Mouse (Mus musculus): ENCODE measurements around the gene Krtap17-1. TPM values are rescaled to one million over a fixed set of nuclear protein-coding genes. Genes with fewer than 3 reads are reported as not detected.

The Krtap17-1 gene
- polyA plus RNA-seq, 1 experiment from 2014 or later, result not detected

DNA sequence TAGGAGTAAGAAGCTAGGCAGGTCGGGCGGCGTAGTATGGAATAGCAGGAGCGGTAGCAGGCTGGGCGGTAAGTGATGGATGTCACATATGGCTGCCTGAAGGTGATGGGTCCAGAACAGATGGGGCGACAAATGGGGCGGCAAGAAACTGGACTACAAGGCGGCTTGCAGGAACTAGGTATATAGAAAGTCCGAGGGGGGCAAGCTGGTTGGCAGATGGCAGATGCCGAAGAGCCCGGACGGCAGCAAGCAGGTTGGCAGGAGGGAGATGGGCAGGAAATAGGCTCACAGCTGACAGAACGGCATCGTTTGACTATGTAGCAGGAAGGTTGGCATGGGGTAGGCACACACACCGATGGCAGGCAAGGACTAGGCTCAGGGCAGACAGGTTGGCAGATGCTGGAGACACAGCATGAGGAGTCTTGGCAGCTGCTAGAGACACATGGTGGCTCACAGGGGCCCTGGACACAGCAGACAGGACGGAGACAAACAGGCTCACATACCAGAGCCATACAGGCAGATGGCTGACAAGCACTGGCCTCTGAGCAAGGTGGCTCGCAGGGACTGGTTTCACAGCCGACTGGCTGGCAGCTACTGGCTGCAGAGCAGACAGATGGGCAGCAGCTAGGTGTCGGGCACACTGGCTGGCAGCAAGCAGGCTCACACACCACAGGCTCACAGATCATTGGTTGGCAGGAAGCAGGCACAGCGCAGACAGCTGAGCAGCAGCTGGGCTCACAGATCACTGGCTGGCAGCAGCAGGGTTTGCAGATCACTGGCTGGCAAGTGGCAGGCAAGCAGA lies 8.3 kb downstream of the Krtap17-1 start:
- H3K9ac ChIP-seq (ENCODE audit: low read depth, low read length), result no peak overlapping the region
- WGBS, result 75% methylated on average over 20 of the region's 20 CpGs
- H3K36me3 ChIP-seq (ENCODE audit: control insufficient read depth, insufficient read depth, low read length), result no peaks in the 10 kb centered on the region
- ATAC-seq (ENCODE audit: low FRiP score, low TSS enrichment), result no peak
- H3K4me3 ChIP-seq (ENCODE audit: low read length), result no peak overlapping the region
- H3K4me1 ChIP-seq (ENCODE audit: control insufficient read depth, insufficient read depth, low read length), result no peaks in the 10 kb centered on the region
- no peaks in the 10 kb centered on the region; the same call in none of the 2 replicates for H3K27me3 ChIP-seq (ENCODE audit: control insufficient read depth, insufficient read depth, low read length)
- H3K9me3 ChIP-seq (ENCODE audit: control insufficient read depth, low read length), result no peaks in the 10 kb centered on the region
- H3K27ac ChIP-seq (ENCODE audit: low read depth, low read length), result no peak overlapping the region
- no peak overlapping the region for H3K4me2 ChIP-seq (replicated peaks; ENCODE audit: low read depth, low read length)

DNA sequence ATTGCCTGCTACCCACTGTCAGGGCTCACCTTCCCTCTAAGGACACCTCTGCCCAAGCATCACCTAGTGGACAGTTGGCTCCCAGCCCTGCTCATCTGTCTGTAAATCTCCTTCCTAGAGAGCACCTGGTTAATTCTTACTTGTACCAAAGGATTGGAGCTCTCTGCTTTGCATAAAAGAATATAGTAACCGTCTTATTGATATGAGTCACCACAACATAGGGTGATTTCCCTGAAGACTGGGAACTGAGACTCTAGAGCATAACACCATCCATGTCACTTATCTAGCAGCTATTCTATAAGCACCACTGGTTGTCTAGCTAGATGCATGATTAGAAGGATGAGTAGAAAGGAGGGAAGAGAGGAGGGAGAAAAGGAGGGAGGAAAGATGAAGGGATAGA lies 10.4 kb downstream of the Krtap17-1 start:
- WGBS, result 90% methylated on average over 1 of the region's 1 CpGs
- no peak overlapping the region for H3K27ac ChIP-seq (ENCODE audit: low read depth, low read length)
- no peak for ATAC-seq (ENCODE audit: low FRiP score, low TSS enrichment)
- H3K9me3 ChIP-seq (ENCODE audit: control insufficient read depth, low read length), result no peaks in the 10 kb centered on the region
- no peak overlapping the region for H3K9ac ChIP-seq (ENCODE audit: low read depth, low read length)
- no peak overlapping the region for H3K4me2 ChIP-seq (replicated peaks; ENCODE audit: low read depth, low read length)
- H3K4me1 ChIP-seq (ENCODE audit: control insufficient read depth, insufficient read depth, low read length), result no peaks in the 10 kb centered on the region
- no peaks in the 10 kb centered on the region for H3K36me3 ChIP-seq (ENCODE audit: control insufficient read depth, insufficient read depth, low read length)
- no peak overlapping the region for H3K4me3 ChIP-seq (ENCODE audit: low read length)
- H3K27me3 ChIP-seq (ENCODE audit: control insufficient read depth, insufficient read depth, low read length), result no peaks in the 10 kb centered on the region; the same call in none of the 2 replicates

DNA sequence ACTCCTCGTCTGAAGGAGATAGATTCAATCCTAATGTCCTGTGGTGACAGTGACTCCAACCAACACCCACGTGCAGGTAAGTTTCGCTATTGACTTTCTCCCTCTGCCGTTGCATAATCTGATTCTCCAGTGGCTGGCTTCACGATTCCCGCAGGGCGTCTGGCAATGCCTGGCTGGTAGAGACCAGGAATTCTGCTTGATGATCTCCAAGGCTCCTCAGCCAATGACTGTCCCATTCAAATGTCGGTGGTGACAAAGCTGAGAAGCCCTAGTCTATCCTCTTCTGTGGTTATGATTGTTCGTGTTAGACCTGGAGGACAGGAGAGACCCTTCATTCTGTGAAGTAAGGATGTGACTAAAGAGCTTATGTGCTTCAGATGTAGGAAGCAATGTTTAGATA lies 11.1 kb downstream of the Krtap17-1 start:
- no peak for ATAC-seq (ENCODE audit: low FRiP score, low TSS enrichment)
- Histone ChIP-seq H3K27me3 (ENCODE audit: control insufficient read depth, insufficient read depth, low read length) (no peaks in the 10 kb centered on the region; the same call in none of the 2 replicates), H3K36me3 (ENCODE audit: control insufficient read depth, insufficient read depth, low read length) (no peaks in the 10 kb centered on the region), H3K4me1 (ENCODE audit: control insufficient read depth, insufficient read depth, low read length) (no peaks in the 10 kb centered on the region), H3K9ac (ENCODE audit: low read depth, low read length) (no peak overlapping the region), H3K4me2 (replicated peaks; ENCODE audit: low read depth, low read length) (no peak overlapping the region), H3K27ac (ENCODE audit: low read depth, low read length) (no peak overlapping the region), H3K4me3 (ENCODE audit: low read length) (no peak overlapping the region), H3K9me3 (ENCODE audit: control insufficient read depth, low read length) (no peaks in the 10 kb centered on the region)
- 87% methylated on average over 9 of the region's 9 CpGs for WGBS

DNA sequence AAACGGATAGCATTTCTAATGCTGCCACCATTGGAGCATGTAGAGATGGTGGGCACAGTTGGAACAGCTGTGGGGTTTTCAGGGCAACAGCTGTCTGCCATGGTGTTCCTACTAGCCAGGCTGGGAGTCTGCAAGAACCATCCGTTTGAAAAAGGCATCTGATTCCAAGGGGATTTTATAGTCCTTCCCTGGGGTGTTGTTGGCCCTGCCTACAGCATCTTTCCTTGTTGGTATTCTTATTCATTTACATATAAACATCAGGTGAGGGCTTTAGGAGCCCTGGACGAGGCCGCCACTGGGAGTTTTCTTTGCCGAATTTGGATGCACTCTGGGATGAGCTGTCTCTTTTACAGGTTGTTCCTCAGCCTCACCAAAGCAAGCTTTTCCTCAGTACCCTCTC lies 14.8 kb downstream of the Krtap17-1 start, which contains the start of gene Krtap29-1:
Krtap29-1 (minus strand) TSS at position 101 of the 400 bp plus-strand sequence.
- Histone ChIP-seq H3K4me3 (ENCODE audit: low read length) (no peak within 1 kb of the TSS), H3K9me3 (ENCODE audit: control insufficient read depth, low read length) (no peaks in the 10 kb centered on the region), H3K27me3 (ENCODE audit: control insufficient read depth, insufficient read depth, low read length) (no peaks in the 10 kb centered on the region), H3K27ac (ENCODE audit: low read depth, low read length) (no peak within 1 kb of the TSS), H3K36me3 (ENCODE audit: control insufficient read depth, insufficient read depth, low read length) (no peaks in the 10 kb centered on the region), H3K4me1 (ENCODE audit: control insufficient read depth, insufficient read depth, low read length) (no peaks in the 10 kb centered on the region), H3K9ac (ENCODE audit: low read depth, low read length) (no peak within 1 kb of the TSS), H3K4me2 (replicated peaks; ENCODE audit: low read depth, low read length) (no peak within 1 kb of the TSS)
- no peak for ATAC-seq (ENCODE audit: low FRiP score, low TSS enrichment)
- WGBS, result 66% methylated on average over 5 of the region's 5 CpGs

DNA sequence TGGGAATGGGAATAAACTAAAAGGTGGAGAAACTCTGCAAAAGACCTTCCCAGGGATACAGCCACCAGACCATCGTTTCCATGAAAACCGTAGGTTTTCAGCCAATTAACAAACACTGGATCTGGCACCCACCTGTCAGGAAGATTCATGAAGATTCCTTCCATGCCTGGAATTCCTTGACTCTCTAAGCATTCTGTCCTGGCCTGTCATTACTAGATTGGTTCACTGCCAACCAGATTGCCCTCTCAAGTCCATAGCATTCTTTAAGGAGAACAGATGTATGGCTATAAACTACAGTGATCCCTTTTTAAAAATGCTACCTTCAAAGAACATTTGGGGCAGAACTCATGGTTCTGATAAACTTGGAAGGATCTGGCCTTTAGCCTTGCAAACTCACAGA lies 27.8 kb downstream of the Krtap17-1 start:
- H3K9ac ChIP-seq (ENCODE audit: low read depth, low read length), result no peak overlapping the region

DNA sequence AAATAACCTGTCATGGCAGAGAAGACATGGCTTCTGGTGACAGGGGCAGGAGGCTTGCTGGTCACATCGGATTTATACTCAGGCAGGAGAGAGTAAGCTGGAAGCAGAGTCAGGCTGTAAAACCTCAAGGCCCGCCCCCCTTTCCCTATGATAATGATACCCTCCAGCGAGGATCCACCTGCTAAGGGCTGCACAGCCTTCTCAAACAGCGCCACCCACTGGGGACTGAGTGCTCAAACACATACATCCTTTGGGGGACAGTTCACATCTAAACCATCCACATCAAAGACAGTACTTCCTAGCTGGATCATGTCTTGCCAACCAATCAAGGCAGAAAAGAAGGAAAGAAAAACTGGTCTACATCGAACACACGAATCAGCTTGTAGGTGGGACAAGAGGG lies 29.6 kb downstream of the Krtap17-1 start:
- ATAC-seq (ENCODE audit: low FRiP score, low TSS enrichment), result no peak

More for the DNA sequence above, 27.8 kb downstream of the Krtap17-1 start:
- no peak for ATAC-seq (ENCODE audit: low FRiP score, low TSS enrichment)
- H3K4me3 ChIP-seq (ENCODE audit: low read length), result no peak overlapping the region
- H3K9me3 ChIP-seq (ENCODE audit: control insufficient read depth, low read length), result no peaks in the 10 kb centered on the region
- no peak overlapping the region for H3K27ac ChIP-seq (ENCODE audit: low read depth, low read length)
- 67% methylated on average over 2 of the region's 2 CpGs for WGBS
- H3K27me3 ChIP-seq (ENCODE audit: control insufficient read depth, insufficient read depth, low read length), result no peaks in the 10 kb centered on the region
- no peaks in the 10 kb centered on the region for H3K36me3 ChIP-seq (ENCODE audit: control insufficient read depth, insufficient read depth, low read length)
- no peak overlapping the region for H3K4me2 ChIP-seq (replicated peaks; ENCODE audit: low read depth, low read length)
- no peaks in the 10 kb centered on the region for H3K4me1 ChIP-seq (ENCODE audit: control insufficient read depth, insufficient read depth, low read length)

DNA sequence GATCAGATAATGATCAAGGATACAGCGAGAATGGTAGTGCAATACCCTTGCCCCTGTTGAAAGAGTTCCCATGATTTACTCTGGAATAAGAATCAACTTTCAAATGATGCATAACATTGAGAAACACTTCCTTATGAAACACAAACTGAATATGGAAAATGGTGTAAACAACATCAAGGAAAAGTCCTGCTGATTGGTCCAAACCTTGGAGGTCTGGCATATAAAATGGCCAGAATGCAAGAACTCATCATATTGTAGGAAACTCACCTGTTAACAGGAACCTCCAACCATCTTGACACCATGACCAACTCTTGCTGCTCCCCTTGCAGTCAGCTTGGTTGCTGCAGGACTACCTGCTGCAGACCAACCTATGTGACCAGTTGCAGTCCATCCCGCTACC lies 45.6 kb downstream of the Krtap17-1 start, which contains the start of gene Krtap9-5:
Krtap9-5 (plus strand) TSS at position 301 of the 400 bp plus-strand sequence.
- H3K9ac ChIP-seq (ENCODE audit: low read depth, low read length), result no peak within 1 kb of the TSS
- H3K27me3 ChIP-seq (ENCODE audit: control insufficient read depth, insufficient read depth, low read length), result no peaks in the 10 kb centered on the region
- 80% methylated on average over 2 of the region's 2 CpGs for WGBS
- H3K4me2 ChIP-seq (replicated peaks; ENCODE audit: low read depth, low read length), result no peak within 1 kb of the TSS
- H3K27ac ChIP-seq (ENCODE audit: low read depth, low read length), result no peak within 1 kb of the TSS
- ATAC-seq (ENCODE audit: low FRiP score, low TSS enrichment), result no peak
- no peaks in the 10 kb centered on the region for H3K9me3 ChIP-seq (ENCODE audit: control insufficient read depth, low read length)
- no peaks in the 10 kb centered on the region for H3K4me1 ChIP-seq (ENCODE audit: control insufficient read depth, insufficient read depth, low read length)
- no peaks in the 10 kb centered on the region for H3K36me3 ChIP-seq (ENCODE audit: control insufficient read depth, insufficient read depth, low read length)
- no peak within 1 kb of the TSS for H3K4me3 ChIP-seq (ENCODE audit: low read length)

More for the DNA sequence above, 29.6 kb downstream of the Krtap17-1 start:
- Histone ChIP-seq H3K9ac (ENCODE audit: low read depth, low read length) (no peak overlapping the region), H3K4me3 (ENCODE audit: low read length) (no peak overlapping the region), H3K4me1 (ENCODE audit: control insufficient read depth, insufficient read depth, low read length) (no peaks in the 10 kb centered on the region), H3K27me3 (ENCODE audit: control insufficient read depth, insufficient read depth, low read length) (no peaks in the 10 kb centered on the region), H3K36me3 (ENCODE audit: control insufficient read depth, insufficient read depth, low read length) (no peaks in the 10 kb centered on the region), H3K9me3 (ENCODE audit: control insufficient read depth, low read length) (no peaks in the 10 kb centered on the region), H3K27ac (ENCODE audit: low read depth, low read length) (no peak overlapping the region), H3K4me2 (replicated peaks; ENCODE audit: low read depth, low read length) (no peak overlapping the region)
- WGBS, result 43% methylated on average over 6 of the region's 6 CpGs

Other genes with a start within 250 kb of the Krtap17-1 start
- not detected in 2 replicates for gene Gm11595, start 221.1 kb downstream of the Krtap17-1 start, polyA plus RNA-seq (2014; fragmentation: Nextera tagmentation; extraction: Ambion mirVana)
- not detected in 2 replicates for gene Krtap4-8, start 213.3 kb downstream of the Krtap17-1 start, polyA plus RNA-seq (2014; fragmentation: Nextera tagmentation; extraction: Ambion mirVana)
- not detected in 2 replicates for gene Krtap4-9, start 208.8 kb downstream of the Krtap17-1 start, polyA plus RNA-seq (2014; fragmentation: Nextera tagmentation; extraction: Ambion mirVana)
- not detected in 2 replicates for gene Gm11596, start 200.5 kb downstream of the Krtap17-1 start, polyA plus RNA-seq (2014; fragmentation: Nextera tagmentation; extraction: Ambion mirVana)
- gene Gm11569, start 195.1 kb downstream of the Krtap17-1 start, polyA plus RNA-seq (2014; fragmentation: Nextera tagmentation; extraction: Ambion mirVana), result not detected in 2 replicates
- gene Gm11554, start 189.5 kb downstream of the Krtap17-1 start, polyA plus RNA-seq (2014; fragmentation: Nextera tagmentation; extraction: Ambion mirVana), result not detected in 2 replicates
- not detected in 2 replicates for gene Krtap4-13, start 184.1 kb downstream of the Krtap17-1 start, polyA plus RNA-seq (2014; fragmentation: Nextera tagmentation; extraction: Ambion mirVana)
- gene Gm11564, start 178.3 kb downstream of the Krtap17-1 start, polyA plus RNA-seq (2014; fragmentation: Nextera tagmentation; extraction: Ambion mirVana), result not detected in 2 replicates
- gene 2300003K06Rik, start 155.9 kb downstream of the Krtap17-1 start, polyA plus RNA-seq (2014; fragmentation: Nextera tagmentation; extraction: Ambion mirVana), result not detected in 2 replicates
- not detected in 2 replicates for gene Krtap4-16, start 142.4 kb downstream of the Krtap17-1 start, polyA plus RNA-seq (2014; fragmentation: Nextera tagmentation; extraction: Ambion mirVana)
- not detected in 2 replicates for gene Gm11568, start 136.1 kb downstream of the Krtap17-1 start, polyA plus RNA-seq (2014; fragmentation: Nextera tagmentation; extraction: Ambion mirVana)
- gene Gm11559, start 129.5 kb downstream of the Krtap17-1 start, polyA plus RNA-seq (2014; fragmentation: Nextera tagmentation; extraction: Ambion mirVana), result not detected in 2 replicates
- gene Krtap9-1, start 120.6 kb downstream of the Krtap17-1 start, polyA plus RNA-seq (2014; fragmentation: Nextera tagmentation; extraction: Ambion mirVana), result not detected in 2 replicates
- gene Gm11567, start 114.8 kb downstream of the Krtap17-1 start, polyA plus RNA-seq (2014; fragmentation: Nextera tagmentation; extraction: Ambion mirVana), result not detected in 2 replicates
- not detected in 2 replicates for gene Krtap31-1, start 86.1 kb downstream of the Krtap17-1 start, polyA plus RNA-seq (2014; fragmentation: Nextera tagmentation; extraction: Ambion mirVana)
- gene Gm11565, start 79.2 kb downstream of the Krtap17-1 start, polyA plus RNA-seq (2014; fragmentation: Nextera tagmentation; extraction: Ambion mirVana), result not detected in 2 replicates
- not detected in 2 replicates for gene Krtap31-2, start 57.7 kb downstream of the Krtap17-1 start, polyA plus RNA-seq (2014; fragmentation: Nextera tagmentation; extraction: Ambion mirVana)
- gene Krtap9-5, start 45.5 kb downstream of the Krtap17-1 start, polyA plus RNA-seq (2014; fragmentation: Nextera tagmentation; extraction: Ambion mirVana), result not detected in 2 replicates
- gene Krtap29-1, start 14.9 kb downstream of the Krtap17-1 start, polyA plus RNA-seq (2014; fragmentation: Nextera tagmentation; extraction: Ambion mirVana), result not detected in 2 replicates
- gene Krtap16-1, start 7.4 kb downstream of the Krtap17-1 start, polyA plus RNA-seq (2014; fragmentation: Nextera tagmentation; extraction: Ambion mirVana), result not detected in 2 replicates
- not detected in 2 replicates for gene Krt33a, start 22.2 kb upstream of the Krtap17-1 start, polyA plus RNA-seq (2014; fragmentation: Nextera tagmentation; extraction: Ambion mirVana)
- not detected in 2 replicates for gene Krt33b, start 35.9 kb upstream of the Krtap17-1 start, polyA plus RNA-seq (2014; fragmentation: Nextera tagmentation; extraction: Ambion mirVana)
- gene Krt34, start 47.6 kb upstream of the Krtap17-1 start, polyA plus RNA-seq (2014; fragmentation: Nextera tagmentation; extraction: Ambion mirVana), result 0.11 TPM in 1 of 2 replicates, not detected in the other
- gene Krt31, start 56.6 kb upstream of the Krtap17-1 start, polyA plus RNA-seq (2014; fragmentation: Nextera tagmentation; extraction: Ambion mirVana), result not detected in 2 replicates
- gene Krt32, start 94.2 kb upstream of the Krtap17-1 start, polyA plus RNA-seq (2014; fragmentation: Nextera tagmentation; extraction: Ambion mirVana), result not detected in 2 replicates
- gene Krt35, start 102.2 kb upstream of the Krtap17-1 start, polyA plus RNA-seq (2014; fragmentation: Nextera tagmentation; extraction: Ambion mirVana), result not detected in 2 replicates
- gene Krt36, start 111.6 kb upstream of the Krtap17-1 start, polyA plus RNA-seq (2014; fragmentation: Nextera tagmentation; extraction: Ambion mirVana), result 1.4 and 1.5 TPM in 2 replicates
- not detected in 2 replicates for gene Krt13, start 127.6 kb upstream of the Krtap17-1 start, polyA plus RNA-seq (2014; fragmentation: Nextera tagmentation; extraction: Ambion mirVana)
- gene Krt15, start 141.9 kb upstream of the Krtap17-1 start, polyA plus RNA-seq (2014; fragmentation: Nextera tagmentation; extraction: Ambion mirVana), result 0.96 and 1.2 TPM in 2 replicates
- 24.2 and 31.4 TPM in 2 replicates for gene Krt19, start 154.7 kb upstream of the Krtap17-1 start, polyA plus RNA-seq (2014; fragmentation: Nextera tagmentation; extraction: Ambion mirVana)
- not detected in 2 replicates for gene Krt9, start 199.3 kb upstream of the Krtap17-1 start, polyA plus RNA-seq (2014; fragmentation: Nextera tagmentation; extraction: Ambion mirVana)
- gene Krt14, start 213.6 kb upstream of the Krtap17-1 start, polyA plus RNA-seq (2014; fragmentation: Nextera tagmentation; extraction: Ambion mirVana), result not detected in 2 replicates